Mouse (Mus musculus) induced T-regulatory cell, adult 2 months (primary cell): ENCODE measurements around the gene Ranbp10.
"Not testable (repeated sequence)": the region's sequence is repeated elsewhere in the genome, so short reads cannot be mapped to it uniquely, and the experiment has no call there.

Experiments
- DNase-seq: peaks from one replicate; pipeline ENCODE4 v3.0.0-alpha.2; 2012; ENCODE audit warnings: low read depth

Gene Ranbp10

GRCm38 (mm10) chr8:105835318-105835717 lies 8.2 kb upstream of the Ranbp10 start:
- DNase-seq = peak; percentile 94

DNA sequence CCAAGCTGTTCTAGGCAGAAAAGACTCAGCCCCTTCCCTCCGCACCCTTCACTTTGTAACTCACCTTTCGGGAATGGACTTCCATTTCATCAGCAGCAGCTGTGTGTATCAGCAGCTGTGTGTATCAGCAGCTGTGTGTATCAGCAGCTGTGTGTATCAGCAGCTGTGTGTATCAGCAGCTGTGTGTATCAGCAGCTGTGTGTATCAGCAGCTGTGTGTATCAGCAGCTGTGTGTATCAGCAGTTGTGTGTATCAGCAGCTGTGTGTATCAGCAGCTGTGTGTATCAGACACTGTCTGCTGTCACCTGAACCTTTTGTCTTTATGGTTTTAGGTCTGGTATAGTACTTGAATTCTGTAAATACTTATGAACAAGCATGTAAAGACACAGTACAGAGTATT lies 6.6 kb upstream of the Ranbp10 start:
- DNase-seq = not testable (repeated sequence)

- peak; percentile 50 for DNase-seq
Observed at GRCm38 (mm10) chr8:105826379-105826778, 771 bp downstream of the Ranbp10 start.

- peak; percentile 36 for DNase-seq
Observed at GRCm38 (mm10) chr8:105825506-105825905, 1.6 kb downstream of the Ranbp10 start.

DNA sequence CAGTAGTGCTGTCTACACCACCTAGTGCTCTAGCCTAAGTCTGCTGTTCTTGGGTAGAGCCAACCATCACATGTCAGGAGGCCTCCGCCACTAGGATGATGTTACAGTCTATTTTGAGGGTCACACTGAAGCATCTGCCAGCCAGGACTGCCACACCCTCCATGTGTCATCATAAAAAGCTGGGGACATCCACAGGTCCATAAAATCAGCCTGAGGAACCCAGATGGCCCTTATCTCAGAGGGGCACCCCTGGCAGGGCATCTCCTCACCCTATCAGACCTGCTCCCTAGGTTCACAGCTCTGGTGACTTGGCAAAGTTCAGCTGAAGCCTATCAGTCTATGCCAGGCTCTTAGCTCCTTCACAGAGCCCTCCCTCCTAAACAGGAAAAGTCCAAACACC lies 6.2 kb downstream of the Ranbp10 start:
- no peak for DNase-seq

- DNase-seq = no peak
Observed at GRCm38 (mm10) chr8:105819659-105820058, 7.5 kb downstream of the Ranbp10 start.

DNA sequence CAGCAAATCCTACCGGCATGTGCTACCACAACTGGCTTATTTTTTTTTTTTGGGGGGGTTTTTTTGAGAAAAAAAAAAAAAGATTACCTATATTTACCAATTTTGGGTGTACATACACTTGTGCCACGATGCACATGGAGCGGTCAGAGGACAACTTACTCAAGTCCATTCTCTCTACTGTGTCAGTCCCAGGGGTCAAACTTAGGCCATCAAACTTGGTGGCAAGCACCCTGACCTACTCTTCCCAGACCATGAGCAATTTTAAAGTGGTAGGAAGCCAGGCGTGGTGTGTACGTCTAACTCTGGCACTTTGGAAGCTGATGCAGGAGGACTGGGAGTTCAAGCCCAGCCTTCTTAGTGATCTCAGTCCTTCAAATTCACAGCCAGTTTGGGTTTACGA lies 13.9 kb downstream of the Ranbp10 start:
- DNase-seq = no peak

GRCm38 (mm10) chr8:105812511-105812910 lies 14.6 kb downstream of the Ranbp10 start:
- no peak for DNase-seq

DNA sequence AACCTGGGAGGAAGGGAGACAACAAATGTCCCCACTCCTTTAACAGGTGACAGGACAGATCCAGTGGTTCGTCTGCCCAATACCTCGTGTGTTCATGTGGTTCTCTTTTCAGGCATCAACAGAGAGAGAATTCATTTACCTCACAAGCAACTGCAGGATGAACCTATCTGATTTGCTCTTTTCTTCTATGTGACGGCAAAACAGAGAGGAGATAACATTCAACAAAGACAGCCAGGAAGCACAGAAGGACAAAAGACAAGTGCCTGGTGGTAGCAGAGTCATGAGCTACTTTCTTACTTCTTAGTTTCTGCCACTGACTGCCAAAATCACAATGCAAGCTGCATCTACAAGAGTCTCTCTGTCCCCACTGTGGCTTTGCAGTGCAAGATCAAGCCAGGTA lies 15.6 kb downstream of the Ranbp10 start:
- DNase-seq = no peak

- peak; percentile 35 for DNase-seq
Observed at GRCm38 (mm10) chr8:105811061-105811460, 16.1 kb downstream of the Ranbp10 start.

- peak; percentile 76 for DNase-seq
Observed at GRCm38 (mm10) chr8:105810245-105810786, 16.8 kb downstream of the Ranbp10 start.

DNA sequence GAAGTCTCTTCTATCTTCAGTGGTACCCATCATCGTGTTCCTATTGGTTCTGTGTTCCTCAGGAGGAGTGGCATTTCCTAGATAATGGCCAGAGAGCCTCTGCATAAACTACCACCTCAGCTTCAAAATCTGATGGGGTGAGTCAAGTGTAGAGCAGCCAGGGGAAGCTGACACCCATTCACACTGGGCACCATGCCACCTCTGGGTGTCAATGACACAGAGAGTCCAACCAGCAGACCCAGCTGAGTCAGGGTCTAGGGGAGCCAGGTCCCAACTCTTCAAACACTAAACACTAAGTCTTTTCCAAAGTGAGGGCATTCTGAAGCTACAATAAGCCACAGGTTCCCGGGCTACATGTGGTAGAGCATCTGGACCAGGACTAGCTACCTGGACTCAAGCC lies 18.7 kb downstream of the Ranbp10 start:
- DNase-seq = no peak

GRCm38 (mm10) chr8:105807766-105808165 lies 19.4 kb downstream of the Ranbp10 start:
- no peak for DNase-seq

DNA sequence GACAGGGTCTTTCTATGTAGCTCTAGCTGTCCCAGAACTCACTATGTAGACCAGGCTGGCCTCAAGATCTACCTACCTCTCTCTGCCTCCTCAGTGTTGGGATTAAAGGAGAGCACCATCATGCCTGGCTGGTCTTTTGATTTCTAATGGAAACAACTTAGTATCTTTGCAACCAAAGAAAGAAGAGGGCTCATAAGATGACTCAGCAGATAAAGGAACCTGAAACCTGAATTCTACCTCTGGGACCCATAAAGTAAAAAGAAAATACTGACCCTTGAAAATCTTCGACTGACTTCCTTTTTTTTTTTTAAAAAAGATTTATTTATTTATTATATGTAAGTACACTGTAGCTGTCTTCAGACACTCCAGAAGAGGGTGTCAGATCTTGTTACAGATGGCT lies 21.2 kb downstream of the Ranbp10 start:
- no peak for DNase-seq

GRCm38 (mm10) chr8:105805346-105805745 lies 21.8 kb downstream of the Ranbp10 start:
- DNase-seq = no peak

- DNase-seq = no peak
Observed at GRCm38 (mm10) chr8:105804797-105805196, 22.4 kb downstream of the Ranbp10 start.

DNA sequence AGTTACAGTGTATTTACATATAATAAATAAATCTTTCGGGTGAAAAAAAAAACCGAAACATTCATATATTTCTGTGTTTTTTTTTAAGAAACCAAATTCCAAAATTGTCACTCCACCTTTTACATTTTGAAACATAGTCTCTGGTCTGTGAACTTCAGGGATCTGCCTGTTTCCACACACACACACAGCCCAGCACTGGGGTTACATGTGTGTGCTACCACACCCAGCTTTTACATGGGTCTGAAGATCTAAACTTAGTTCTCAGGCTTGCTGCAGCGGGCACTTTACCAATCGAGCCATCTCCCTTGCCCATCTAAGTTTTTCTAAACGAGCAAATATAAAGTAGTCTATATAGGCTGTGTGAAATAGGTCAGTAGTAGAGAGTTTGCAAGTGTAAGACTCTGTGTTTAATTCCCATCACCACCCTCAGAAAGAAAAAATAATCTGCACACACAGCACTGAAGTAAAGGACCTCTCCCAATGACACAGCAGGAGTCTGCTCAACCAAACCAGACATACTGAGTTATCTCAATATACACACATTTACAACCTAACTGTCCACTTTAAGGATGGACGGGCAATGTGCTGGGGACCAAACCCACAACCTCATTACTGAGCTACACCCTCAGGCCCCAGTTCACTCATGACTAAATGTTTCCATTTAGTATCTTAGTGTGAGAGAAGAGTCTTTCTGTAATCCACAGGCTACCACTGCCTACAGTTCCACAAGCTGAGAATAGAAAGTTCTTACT lies 25.8 kb downstream of the Ranbp10 start:
- DNase-seq = no peak

DNA sequence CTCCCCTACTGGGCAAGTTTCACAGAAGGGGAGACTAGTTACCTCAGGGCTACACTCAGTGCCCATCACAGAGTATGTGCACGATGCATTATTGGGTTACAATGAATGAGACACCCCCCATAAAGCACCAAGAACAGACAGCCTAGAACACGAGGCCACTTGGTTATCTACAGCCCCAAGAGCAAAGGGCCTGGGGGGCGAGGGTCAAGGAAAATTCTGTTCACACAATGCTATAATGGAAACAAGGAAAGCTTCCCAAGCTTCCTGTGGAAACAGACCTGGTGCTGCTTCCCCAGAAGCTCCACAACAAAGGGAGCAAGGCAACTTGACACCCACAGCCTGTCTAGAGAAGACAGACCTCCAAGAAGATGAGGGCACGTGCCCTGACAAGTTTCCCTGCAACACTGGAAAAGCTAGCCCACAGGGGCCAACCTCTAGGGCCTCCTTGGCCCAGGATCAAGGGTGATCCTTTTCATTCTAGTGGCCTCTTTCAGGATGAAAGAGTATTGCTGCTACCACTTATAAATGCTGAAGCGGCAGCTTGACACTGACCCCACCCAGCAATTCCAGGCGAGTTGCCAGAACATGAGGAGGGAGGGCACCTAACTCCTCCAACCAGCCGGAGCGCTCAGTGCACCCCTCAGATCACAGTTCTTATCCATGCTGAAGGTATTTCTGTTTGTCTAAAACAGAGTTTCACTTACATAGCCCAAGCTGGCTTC lies 27.9 kb downstream of the Ranbp10 start:
- DNase-seq = no peak

DNA sequence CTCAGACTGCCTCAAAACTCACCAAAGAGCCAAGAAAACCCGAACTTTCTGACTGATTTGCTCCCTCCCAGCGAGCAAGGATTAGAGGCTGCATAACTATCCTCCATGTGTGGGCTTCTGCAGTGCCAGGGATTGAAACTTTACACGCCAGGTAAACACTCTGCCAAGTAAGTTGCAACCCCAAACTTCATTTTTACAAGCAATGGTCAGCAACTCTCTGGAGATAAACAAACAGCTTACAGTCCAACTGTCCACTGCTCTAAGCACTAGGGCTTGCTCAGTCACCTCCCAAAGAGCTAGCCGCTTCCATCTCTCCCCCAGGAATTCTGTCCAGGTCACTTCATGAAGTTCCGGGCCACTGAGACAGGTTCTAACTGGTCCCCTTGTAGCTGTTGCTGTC lies 28.7 kb downstream of the Ranbp10 start:
- no peak for DNase-seq

DNA sequence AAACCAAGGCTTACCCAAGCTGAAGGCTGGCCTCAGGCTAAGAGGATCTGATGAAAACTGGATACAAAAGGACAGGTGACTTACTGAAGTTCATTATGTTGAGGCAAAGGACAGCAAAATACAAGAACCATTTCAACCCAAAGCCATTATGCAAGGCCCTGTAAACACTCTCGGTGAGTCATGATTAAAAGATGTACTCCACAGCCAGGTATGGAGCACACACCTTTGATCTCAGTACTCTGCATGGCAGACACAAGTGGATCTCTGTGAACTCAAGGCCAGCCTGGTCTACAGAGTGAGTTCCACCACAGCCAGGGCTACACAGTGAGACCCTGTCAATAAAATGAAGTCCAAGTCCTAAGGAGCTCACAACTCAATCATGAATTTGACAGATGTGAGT lies 31.4 kb downstream of the Ranbp10 start:
- no peak for DNase-seq

DNA sequence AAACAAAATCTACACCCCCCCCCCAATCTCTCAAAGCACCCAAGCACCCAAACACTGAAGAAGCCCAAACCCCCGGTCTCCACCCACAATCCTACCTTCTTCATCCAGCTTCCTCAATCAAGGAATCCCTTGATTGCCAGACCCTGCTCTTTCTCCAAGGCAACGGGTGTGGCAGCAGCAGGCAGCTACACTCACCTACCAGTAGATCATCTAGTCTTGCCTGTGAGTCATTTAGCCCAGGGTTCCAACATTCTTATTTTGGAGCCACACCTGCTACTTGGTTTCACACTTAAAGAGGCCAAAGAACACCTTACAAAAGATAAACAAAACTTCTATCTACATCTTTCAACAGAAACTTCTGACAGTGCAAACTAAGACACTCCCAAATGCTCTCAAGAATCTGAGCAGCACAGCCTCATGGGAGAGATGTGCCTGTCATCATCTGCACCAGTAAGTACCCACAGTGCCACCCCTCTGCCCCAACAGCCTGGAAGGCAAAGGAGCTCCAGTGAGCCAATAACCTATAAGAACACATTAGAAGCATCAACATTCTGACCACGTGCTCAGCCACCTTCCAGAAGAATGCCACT lies 33.0 kb downstream of the Ranbp10 start:
- peak; percentile 36 for DNase-seq

GRCm38 (mm10) chr8:105793331-105793730 lies 33.8 kb downstream of the Ranbp10 start:
- no peak for DNase-seq

DNA sequence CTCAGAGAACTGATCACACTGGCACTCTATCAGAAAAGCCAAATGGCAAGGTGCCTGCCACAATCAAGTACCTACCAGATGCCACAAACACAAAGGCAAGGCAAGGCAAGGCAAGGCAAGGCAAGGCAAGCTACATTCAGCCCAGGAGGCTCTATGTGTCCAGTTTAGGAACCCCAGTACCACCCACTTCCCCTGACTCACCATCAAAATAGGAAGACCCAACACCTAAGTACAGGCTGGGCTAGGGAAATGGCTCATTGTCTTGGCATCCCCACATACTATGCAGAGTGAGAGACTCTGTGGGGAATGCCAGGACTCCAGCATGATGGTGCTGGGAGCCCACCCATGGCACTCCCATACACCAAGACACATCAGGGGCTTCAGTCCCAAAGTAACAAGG lies 37.5 kb downstream of the Ranbp10 start:
- no peak for DNase-seq
